Mouse (Mus musculus): Measurements from ENCODE around the gene Gm3591. TPM values are rescaled to one million over a fixed set of nuclear protein-coding genes. Genes with fewer than 3 reads are reported as not detected.

Gene Gm3591
- polyA plus RNA-seq (2012; rRNA removed; ENCODE audit: low replicate concordance): 0.07 TPM in 1 of 2 replicates, not detected in the other

GRCm38 (mm10) chr14:6412382-6412781, at the start of gene Gm3591:
Gene Gm3591 (minus strand): TSS chr14:6412482.

GRCm38 (mm10) chr14:6444511-6444910, 32.2 kb upstream of the Gm3591 start, which contains the start of gene Gm3594:
Gene Gm3594 (minus strand): TSS chr14:6444611.

GRCm38 (mm10) chr14:6390219-6390618, 22.1 kb downstream of the Gm3591 start, which contains the start of gene Gm16440:
Gene Gm16440 (minus strand): TSS chr14:6390319.

Other genes starting within 250 kb of the Gm3591 start
- not detected in 2 replicates for gene Gm21560, start 193.2 kb downstream of the Gm3591 start, polyA plus RNA-seq (2012; rRNA removed; ENCODE audit: low replicate concordance)
- gene Gm3411, start 125.2 kb downstream of the Gm3591 start, polyA plus RNA-seq (2012; rRNA removed; ENCODE audit: low replicate concordance): 0.06 TPM in 1 of 2 replicates, not detected in the other
- not detected in 2 replicates for gene Gm21103, start 107.6 kb downstream of the Gm3591 start, polyA plus RNA-seq (2012; rRNA removed; ENCODE audit: low replicate concordance)
- not detected in 2 replicates for gene Gm3618, start 68.8 kb downstream of the Gm3591 start, polyA plus RNA-seq (2012; rRNA removed; ENCODE audit: low replicate concordance)
- not detected in 2 replicates for gene Gm16440, start 22.2 kb downstream of the Gm3591 start, polyA plus RNA-seq (2012; rRNA removed; ENCODE audit: low replicate concordance)
- not detected in 2 replicates for gene Gm3594, start 32.1 kb upstream of the Gm3591 start, polyA plus RNA-seq (2012; rRNA removed; ENCODE audit: low replicate concordance)
- gene Gm8356, start 124.8 kb upstream of the Gm3591 start, polyA plus RNA-seq (2012; rRNA removed; ENCODE audit: low replicate concordance): not detected in 2 replicates
- not detected in 2 replicates for gene Gm3629, start 178.1 kb upstream of the Gm3591 start, polyA plus RNA-seq (2012; rRNA removed; ENCODE audit: low replicate concordance)
- not detected in 2 replicates for gene Gm3460, start 209.9 kb upstream of the Gm3591 start, polyA plus RNA-seq (2012; rRNA removed; ENCODE audit: low replicate concordance)

Measured in mammary gland, adult 2 months (tissue).